Mouse (Mus musculus): ENCODE data around the gene 3110082I17Rik. TPM values are rescaled to one million over a fixed set of nuclear protein-coding genes. Genes with fewer than 3 reads are reported as not detected.

Gene 3110082I17Rik
- total and polyA plus RNA-seq, 2 experiments: 1.6 to 7.4 TPM

DNA sequence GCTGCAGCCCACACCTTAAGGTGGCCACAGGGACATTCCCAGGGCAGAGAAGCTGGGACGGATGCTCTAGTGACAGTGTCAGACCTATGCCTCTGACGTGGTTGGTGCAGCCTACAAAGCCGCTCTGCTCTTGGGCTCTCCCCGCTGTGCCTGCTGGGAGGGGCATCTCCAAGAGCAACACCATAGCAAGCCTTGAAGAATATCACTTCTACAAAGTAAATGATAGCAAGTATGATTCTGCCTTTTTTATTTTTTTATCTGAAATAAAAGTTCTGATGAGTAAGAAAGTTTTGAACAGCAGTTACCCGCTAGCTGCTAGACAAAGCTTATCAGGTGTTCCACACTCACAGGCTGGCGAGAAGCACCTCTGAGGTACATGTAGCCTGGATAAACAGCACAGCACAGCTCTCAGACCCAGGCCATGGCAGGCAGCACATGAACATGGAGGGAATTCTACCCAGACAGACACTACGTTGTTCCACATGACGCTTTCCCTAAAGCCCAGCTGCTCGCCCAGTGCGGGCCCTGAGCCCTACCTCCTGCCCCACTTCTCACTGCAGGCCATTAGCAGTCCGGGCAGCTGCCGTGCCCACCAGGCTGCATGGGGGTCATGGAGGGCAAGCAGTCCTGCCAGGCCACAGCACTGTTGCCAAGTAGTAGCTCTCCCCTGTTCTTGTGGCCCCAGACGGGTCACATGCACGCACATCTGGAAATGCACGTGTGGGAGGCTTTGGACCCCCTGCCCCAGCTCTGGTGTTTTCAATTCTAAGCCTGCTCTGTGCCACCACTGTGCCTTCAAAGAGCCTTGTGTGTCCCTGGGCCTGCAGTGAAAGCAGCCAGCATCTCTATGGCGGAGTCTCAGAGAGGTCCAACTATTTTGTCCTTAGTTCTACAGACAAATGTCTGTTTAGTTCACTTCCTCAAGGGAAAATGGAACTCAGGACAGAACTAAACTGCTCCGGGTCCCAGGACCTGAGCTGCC is 71.3 kb downstream of the 3110082I17Rik start:
- DNase-seq (ENCODE audit: extremely low read depth, low read depth, low spot score): no peak
- Histone ChIP-seq H3K36me3 (ENCODE audit: control insufficient read depth, insufficient read depth, low read length) (peaks cover 3% of the 10 kb centered on the region; the same call in 1 of the 2 replicates), H3K4me1 (ENCODE audit: control insufficient read depth, insufficient read depth, low read length) (peaks cover 55% of the 10 kb centered on the region), H3K27me3 (ENCODE audit: control insufficient read depth, insufficient read depth, low read length) (no peaks in the 10 kb centered on the region), H3K4me3 (ENCODE audit: insufficient read depth, low read depth, low read length) (no peak overlapping the region), H3K79me2 (ENCODE audit: control insufficient read depth, insufficient read depth, low read length) (peaks cover 43% of the 10 kb centered on the region), H3K27ac (replicated peaks; ENCODE audit: insufficient read depth, low read depth, low read length) (peak overlapping the region; percentile 65), H3K9ac (ENCODE audit: low read depth, low read length) (peak overlapping the region; percentile 19)
- TF ChIP-seq CTCF (IDR thresholded peaks at IDR 0.05; ENCODE audit: low read depth, low read length) (no peak), POLR2A (IDR thresholded peaks at IDR 0.05; ENCODE audit: extremely low read depth, insufficient read depth, low read length) (no peak)
- WGBS: 46% methylated on average over 17 of the region's 17 CpGs

DNA sequence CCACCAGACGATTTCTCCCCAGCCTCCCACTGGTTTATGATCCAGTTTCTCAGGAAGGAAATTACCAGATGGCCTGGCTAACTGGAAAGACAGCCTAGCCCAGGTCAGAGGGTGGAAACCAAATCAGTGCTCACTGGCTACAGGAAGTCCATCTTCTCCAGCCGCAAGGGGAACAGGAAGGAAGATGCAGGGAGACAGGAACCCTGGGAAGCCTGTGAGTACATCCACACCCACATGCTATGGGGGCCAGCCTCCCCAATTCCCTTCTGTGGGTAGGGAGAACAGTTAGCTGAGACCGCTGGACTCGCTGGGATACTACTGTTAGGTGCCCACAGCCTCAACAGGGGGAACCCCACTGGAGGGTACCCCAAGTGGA is 72.1 kb downstream of the 3110082I17Rik start:
- Histone ChIP-seq H3K4me3 (ENCODE audit: insufficient read depth, low read depth, low read length) (no peak overlapping the region), H3K27ac (replicated peaks; ENCODE audit: insufficient read depth, low read depth, low read length) (peak overlapping the region; percentile 65), H3K27me3 (ENCODE audit: control insufficient read depth, insufficient read depth, low read length) (no peaks in the 10 kb centered on the region), H3K79me2 (ENCODE audit: control insufficient read depth, insufficient read depth, low read length) (peaks cover 49% of the 10 kb centered on the region), H3K4me1 (ENCODE audit: control insufficient read depth, insufficient read depth, low read length) (peaks cover 63% of the 10 kb centered on the region), H3K9ac (ENCODE audit: low read depth, low read length) (peak overlapping the region; percentile 19), H3K36me3 (ENCODE audit: control insufficient read depth, insufficient read depth, low read length) (peaks cover 3% of the 10 kb centered on the region; the same call in 1 of the 2 replicates)
- no peak for DNase-seq (ENCODE audit: extremely low read depth, low read depth, low spot score)
- 80% methylated on average over 4 of the region's 4 CpGs for WGBS
- no peak for TF ChIP-seq CTCF (IDR thresholded peaks at IDR 0.05; ENCODE audit: low read depth, low read length)
- TF ChIP-seq POLR2A (IDR thresholded peaks at IDR 0.05; ENCODE audit: extremely low read depth, insufficient read depth, low read length): no peak

DNA sequence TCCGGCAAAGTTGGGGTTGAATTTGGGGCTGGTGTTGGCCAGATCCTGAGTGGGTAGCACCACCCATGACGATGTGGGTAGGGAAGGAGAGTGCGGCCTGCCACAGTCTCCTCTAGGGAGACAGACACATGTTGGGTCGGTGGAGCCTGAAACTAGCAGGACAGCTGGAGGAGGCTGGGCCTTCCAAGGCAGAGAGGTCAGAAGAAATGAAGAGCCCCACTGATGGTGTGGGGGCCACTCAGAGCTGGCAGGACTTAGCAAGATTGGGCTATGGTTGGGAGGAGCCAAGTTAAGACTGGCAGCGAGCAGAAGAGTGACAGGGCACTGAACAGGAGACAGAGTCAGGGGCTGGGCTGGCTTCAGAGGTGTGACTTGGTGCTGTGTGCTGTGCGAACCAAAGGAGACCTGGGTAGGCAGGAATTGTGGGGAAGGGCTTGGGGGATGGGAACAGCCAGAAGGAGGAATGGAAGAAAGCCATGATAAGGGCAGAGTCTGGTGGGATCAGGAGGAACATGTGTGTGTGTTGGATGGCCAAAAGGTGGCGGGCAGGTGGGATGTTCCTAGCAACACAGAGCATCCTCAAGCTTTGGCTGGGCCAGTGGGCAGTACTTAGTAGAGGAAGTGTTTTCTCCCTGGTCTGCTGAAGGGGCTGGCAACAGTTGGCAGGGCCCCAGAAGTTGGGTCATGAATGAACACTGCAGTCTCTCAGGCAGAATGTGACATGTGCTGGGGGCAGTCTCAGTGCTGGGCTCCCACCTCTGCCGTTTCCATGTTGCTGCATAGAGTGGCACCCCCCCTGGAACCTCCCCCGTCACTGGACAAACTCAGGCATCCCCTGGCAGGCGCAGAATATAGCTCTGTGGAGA is 72.8 kb downstream of the 3110082I17Rik start:
- H3K27me3 ChIP-seq (ENCODE audit: control insufficient read depth, insufficient read depth, low read length): no peaks in the 10 kb centered on the region
- no peak overlapping the region for H3K4me3 ChIP-seq (ENCODE audit: insufficient read depth, low read depth, low read length)
- H3K36me3 ChIP-seq (ENCODE audit: control insufficient read depth, insufficient read depth, low read length): peaks cover 3% of the 10 kb centered on the region; the same call in 1 of the 2 replicates
- peaks cover 51% of the 10 kb centered on the region for H3K79me2 ChIP-seq (ENCODE audit: control insufficient read depth, insufficient read depth, low read length)
- no peak for DNase-seq (ENCODE audit: extremely low read depth, low read depth, low spot score)
- peaks cover 67% of the 10 kb centered on the region for H3K4me1 ChIP-seq (ENCODE audit: control insufficient read depth, insufficient read depth, low read length)
- H3K9ac ChIP-seq (ENCODE audit: low read depth, low read length): peak overlapping the region; percentile 11
- TF ChIP-seq CTCF (IDR thresholded peaks at IDR 0.05; ENCODE audit: low read depth, low read length): no peak
- no peak for TF ChIP-seq POLR2A (IDR thresholded peaks at IDR 0.05; ENCODE audit: extremely low read depth, insufficient read depth, low read length)
- WGBS: 70% methylated on average over 10 of the region's 10 CpGs
- H3K27ac ChIP-seq (replicated peaks; ENCODE audit: insufficient read depth, low read depth, low read length): peak overlapping the region; percentile 52

DNA sequence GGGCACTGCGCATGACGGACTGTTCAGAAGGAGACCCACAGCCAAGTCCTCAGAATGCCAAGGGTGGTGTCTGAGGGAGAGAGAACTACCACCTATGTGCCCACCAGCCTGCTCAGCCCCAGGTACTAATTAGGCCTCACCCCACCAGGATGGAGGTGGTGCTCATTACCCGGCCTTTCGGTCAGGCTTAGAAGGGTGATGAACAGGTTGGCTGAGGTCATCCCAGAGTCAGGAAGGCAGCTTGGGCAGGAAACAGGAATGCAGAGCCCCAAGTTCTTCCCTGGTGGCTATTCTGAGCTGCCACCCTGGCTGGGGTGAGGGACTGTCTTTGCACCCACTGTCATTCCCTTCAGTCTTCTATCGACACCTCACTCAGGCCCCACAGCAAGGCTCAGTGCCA is 74.3 kb downstream of the 3110082I17Rik start:
- TF ChIP-seq CTCF (IDR thresholded peaks at IDR 0.05; ENCODE audit: low read depth, low read length) (no peak), POLR2A (IDR thresholded peaks at IDR 0.05; ENCODE audit: extremely low read depth, insufficient read depth, low read length) (no peak)
- no peak for DNase-seq (ENCODE audit: extremely low read depth, low read depth, low spot score)
- WGBS: 75% methylated on average over 5 of the region's 5 CpGs
- peak overlapping the region; percentile 50 for H3K27ac ChIP-seq (replicated peaks; ENCODE audit: insufficient read depth, low read depth, low read length)
- H3K9ac ChIP-seq (ENCODE audit: low read depth, low read length): peak overlapping the region; percentile 17; the same call in 1 of the 2 replicates
- H3K79me2 ChIP-seq (ENCODE audit: control insufficient read depth, insufficient read depth, low read length): peaks cover 42% of the 10 kb centered on the region; the same call in 1 of the 2 replicates
- H3K36me3 ChIP-seq (ENCODE audit: control insufficient read depth, insufficient read depth, low read length): no peaks in the 10 kb centered on the region
- H3K4me3 ChIP-seq (ENCODE audit: insufficient read depth, low read depth, low read length): no peak overlapping the region
- no peaks in the 10 kb centered on the region for H3K27me3 ChIP-seq (ENCODE audit: control insufficient read depth, insufficient read depth, low read length)
- H3K4me1 ChIP-seq (ENCODE audit: control insufficient read depth, insufficient read depth, low read length): peaks cover 67% of the 10 kb centered on the region

DNA sequence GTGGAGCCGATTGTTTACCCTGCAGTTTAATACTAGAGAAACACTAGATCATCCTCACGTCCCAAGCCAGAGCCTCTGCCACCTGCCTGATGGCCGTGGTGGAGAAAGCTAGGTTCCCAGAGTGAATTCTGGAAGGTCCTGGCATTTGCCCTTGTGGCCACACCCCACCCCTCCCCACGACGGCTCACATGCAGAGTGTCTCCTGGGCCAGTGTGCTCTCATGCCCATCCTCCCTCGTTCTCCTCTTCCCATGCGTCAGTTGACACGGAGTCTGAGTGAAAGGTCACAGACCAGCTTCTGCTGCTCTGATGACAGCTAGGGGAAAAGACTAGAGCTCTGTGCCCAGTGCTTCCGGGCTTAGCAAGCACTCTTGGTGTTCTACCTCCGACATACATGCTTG is 75.8 kb downstream of the 3110082I17Rik start:
- Histone ChIP-seq H3K27me3 (ENCODE audit: control insufficient read depth, insufficient read depth, low read length) (no peaks in the 10 kb centered on the region), H3K4me3 (ENCODE audit: insufficient read depth, low read depth, low read length) (no peak overlapping the region), H3K27ac (replicated peaks; ENCODE audit: insufficient read depth, low read depth, low read length) (peak overlapping the region; percentile 97), H3K4me1 (ENCODE audit: control insufficient read depth, insufficient read depth, low read length) (peaks cover 63% of the 10 kb centered on the region), H3K36me3 (ENCODE audit: control insufficient read depth, insufficient read depth, low read length) (no peaks in the 10 kb centered on the region), H3K9ac (ENCODE audit: low read depth, low read length) (peak overlapping the region; percentile 29), H3K79me2 (ENCODE audit: control insufficient read depth, insufficient read depth, low read length) (peaks cover 37% of the 10 kb centered on the region; the same call in 1 of the 2 replicates)
- 0 out of 2 replicates have a peak, but pooled peaks have one; percentile 33 for TF ChIP-seq POLR2A (IDR thresholded peaks at IDR 0.05; ENCODE audit: extremely low read depth, insufficient read depth, low read length)
- TF ChIP-seq CTCF (IDR thresholded peaks at IDR 0.05; ENCODE audit: low read depth, low read length): no peak
- peak; percentile 92 for DNase-seq (ENCODE audit: extremely low read depth, low read depth, low spot score)
- 3% methylated on average over 10 of the region's 10 CpGs for WGBS
